In genomic region chr6:126645644-126646358, GRCm38 (mm10) we compare ENCODE assay signal across 8 mouse cellular contexts. TPM values are rescaled to one million over a fixed set of nuclear protein-coding genes. Genes with fewer than 3 reads are reported as not detected.
A peak's percentile ranks its signal among the peaks of the same experiment; 100 is the strongest.
DNase-seq lines count a peak whose midpoint lies in the region; ATAC-seq and TF ChIP-seq lines count a peak whose summit lies in the region.

No protein-coding gene starts in this region.

- peak overlapping the region; percentile 99 for H3K4me2 ChIP-seq in forebrain, embryonic 13.5 days
- peak overlapping the region; percentile 13; the same call in 1 of the 2 replicates for H3K4me2 ChIP-seq in liver, embryonic 14.5 days (ENCODE audit: low read depth)
- H3K4me2 ChIP-seq in stomach, embryonic 15.5 days: peak overlapping the region; percentile 96

- intact Hi-C loops in heart, adult 2 months (cut with DNase I): no loop called here

- peak; percentile 94 for ATAC-seq in forebrain, embryonic 13.5 days
- ATAC-seq in liver, embryonic 14.5 days (ENCODE audit: insufficient read depth): no peak
- ATAC-seq in stomach, embryonic 15.5 days (ENCODE audit: insufficient read depth, low FRiP score, low read depth): peak; percentile 75

- no peak for TF ChIP-seq CTCF in heart, adult 2 months (IDR thresholded peaks at IDR 0.05)
- no peak for TF ChIP-seq CTCF in liver, embryonic 14.5 days (IDR thresholded peaks at IDR 0.05; ENCODE audit: low read depth)

- peaks cover 22% of the 10 kb centered on the region for H3K27me3 ChIP-seq in heart, adult 2 months (ENCODE audit: control insufficient read depth, insufficient read depth, low read length)
- H3K27me3 ChIP-seq in forebrain, embryonic 13.5 days: peaks cover 57% of the 10 kb centered on the region
- H3K27me3 ChIP-seq in liver, embryonic 14.5 days (ENCODE audit: control insufficient read depth, insufficient read depth, low read length): peaks cover 54% of the 10 kb centered on the region
- peaks cover 63% of the 10 kb centered on the region for H3K27me3 ChIP-seq in stomach, embryonic 15.5 days (replicated peaks)

- H3K4me1 ChIP-seq in heart, adult 2 months (ENCODE audit: control insufficient read depth, insufficient read depth, low read length): peaks cover 2% of the 10 kb centered on the region; the same call in 1 of the 2 replicates
- peaks cover 24% of the 10 kb centered on the region for H3K4me1 ChIP-seq in forebrain, embryonic 13.5 days
- no peaks in the 10 kb centered on the region for H3K4me1 ChIP-seq in liver, embryonic 14.5 days (replicated peaks; ENCODE audit: control insufficient read depth in 2 of 2, insufficient read depth in 2 of 2, low read length in 1 of 2)
- H3K4me1 ChIP-seq in stomach, embryonic 15.5 days: peaks cover 31% of the 10 kb centered on the region

- DNase-seq in heart, adult 18-20 months: peak; percentile 3 to 4
- DNase-seq in heart, adult 2 months: no peak
- DNase-seq in cerebellum, adult 11 months: peak; percentile 78
- peak; percentile 81 for DNase-seq in layer of hippocampus, adult 11-12 months (ENCODE audit: low spot score)
- no peak for DNase-seq in liver, embryonic 14.5 days (ENCODE audit: low read depth in 3 of 3, low spot score in 3 of 3)
- DNase-seq in spleen, postnatal 14 days (ENCODE audit: low spot score in 2 of 2): no peak

- H3K4me3 ChIP-seq in heart, adult 2 months: no peak overlapping the region
- peak overlapping the region; percentile 57 for H3K4me3 ChIP-seq in forebrain, embryonic 13.5 days
- H3K4me3 ChIP-seq in liver, embryonic 14.5 days (ENCODE audit: insufficient read depth in 1 of 2, low read depth in 2 of 2, low read length in 2 of 2): no peak overlapping the region
- H3K4me3 ChIP-seq in stomach, embryonic 15.5 days (replicated peaks): peak overlapping the region; percentile 45

- TF ChIP-seq POLR2A in heart, adult 2 months (IDR thresholded peaks at IDR 0.05; ENCODE audit: insufficient read depth, low read depth, low read length): no peak

- H3K36me3 ChIP-seq in heart, adult 2 months (ENCODE audit: control insufficient read depth, insufficient read depth, low read length): no peaks in the 10 kb centered on the region
- no peaks in the 10 kb centered on the region for H3K36me3 ChIP-seq in forebrain, embryonic 13.5 days (ENCODE audit: poor library complexity, severe bottlenecking)
- H3K36me3 ChIP-seq in liver, embryonic 14.5 days (replicated peaks; ENCODE audit: control insufficient read depth, insufficient read depth, low read depth): no peaks in the 10 kb centered on the region
- no peaks in the 10 kb centered on the region for H3K36me3 ChIP-seq in stomach, embryonic 15.5 days

- H3K79me2 ChIP-seq in heart, adult 2 months (replicated peaks; ENCODE audit: control insufficient read depth, insufficient read depth, low read length): no peaks in the 10 kb centered on the region

- no peak overlapping the region for H3K27ac ChIP-seq in heart, adult 2 months
- no peak overlapping the region; the same call in 1 of the 2 replicates for H3K27ac ChIP-seq in forebrain, embryonic 13.5 days
- no peak overlapping the region for H3K27ac ChIP-seq in liver, embryonic 14.5 days
- no peak overlapping the region for H3K27ac ChIP-seq in stomach, embryonic 15.5 days

- H3K9ac ChIP-seq in heart, adult 2 months (ENCODE audit: low read depth, low read length): no peak overlapping the region
- H3K9ac ChIP-seq in forebrain, embryonic 13.5 days: peak overlapping the region; percentile 68
- no peak overlapping the region for H3K9ac ChIP-seq in liver, embryonic 14.5 days (replicated peaks)
- no peak overlapping the region for H3K9ac ChIP-seq in stomach, embryonic 15.5 days

- H3K9me3 ChIP-seq in forebrain, embryonic 13.5 days (replicated peaks): no peaks in the 10 kb centered on the region
- no peaks in the 10 kb centered on the region for H3K9me3 ChIP-seq in liver, embryonic 14.5 days (ENCODE audit: control insufficient read depth, low read length)
- H3K9me3 ChIP-seq in stomach, embryonic 15.5 days: no peaks in the 10 kb centered on the region

- WGBS in heart, adult 2 months: 3% methylated on average over 27 of the region's 27 CpGs
- WGBS in forebrain, embryonic 13.5 days: under 1% methylated on average over 27 of the region's 27 CpGs
- WGBS in liver, embryonic 14.5 days (ENCODE audit: insufficient replicate concordance): 2% methylated on average over 27 of the region's 27 CpGs
- WGBS in stomach, embryonic 15.5 days: 2% methylated on average over 27 of the region's 27 CpGs

- TF ChIP-seq EP300 in heart, adult 2 months (IDR thresholded peaks at IDR 0.05; ENCODE audit: insufficient read depth, low read depth, low read length): no peak
- TF ChIP-seq EP300 in liver, embryonic 14.5 days (IDR thresholded peaks at IDR 0.05; ENCODE audit: low read depth): no peak

RNA-seq across cellular contexts. Expression of gene Kcna1, which starts 0.4 kb away (rescaled TPM):
- total RNA-seq in heart, adult 18-20 months (2021): 1 to 10 TPM; 2.3 to 2.5 TPM
- 1 to 10 TPM; 2.6 to 2.9 TPM for total RNA-seq in heart, adult 2 months (2021)
- 1.8 and 2.2 TPM in 2 replicates for polyA plus RNA-seq in heart, adult 2 months (2012; rRNA removed)
- 2.1 and 3.5 TPM in 2 replicates for polyA plus RNA-seq in forebrain, embryonic 13.5 days (2015; fragmentation: Nextera tagmentation; extraction: Ambion mirVana)
- not detected in 2 replicates for polyA plus RNA-seq in liver, embryonic 14.5 days (2012; rRNA removed)
- polyA plus RNA-seq in liver, embryonic 14.5 days (2014; fragmentation: Nextera tagmentation; extraction: Ambion mirVana): not detected in 2 replicates
- 1.6 and 1.7 TPM in 2 replicates for polyA plus RNA-seq in stomach, embryonic 15.5 days (2015; fragmentation: Nextera tagmentation; extraction: Ambion mirVana)

Comparison
In these comparisons a context has a peak if more than half of its experiments do, and no peak if none do; other contexts are left out.
1. DNase-seq: peak in heart, adult 18-20 months (2 of 2), cerebellum, adult 11 months (single experiment) and layer of hippocampus, adult 11-12 months (single experiment); none in heart, adult 2 months (0 of 2), liver, embryonic 14.5 days (0 of 3) and spleen, postnatal 14 days (0 of 2).
2. H3K4me3 ChIP-seq: peak in forebrain, embryonic 13.5 days (single experiment) and stomach, embryonic 15.5 days (single experiment); none in heart, adult 2 months (single experiment) and liver, embryonic 14.5 days (0 of 2).
3. H3K4me2 ChIP-seq: peak in every context shown above with its lines; median percentile 99 in forebrain, embryonic 13.5 days; 96 in stomach, embryonic 15.5 days; 13 in liver, embryonic 14.5 days.